Mouse (Mus musculus) inflammation-experienced regulatory T-cells, adult 6 months (primary cell): ENCODE measurements around the gene Cep97. TPM values are rescaled to one million over a fixed set of nuclear protein-coding genes. Genes with fewer than 3 reads are reported as not detected.
"Not testable (repeated sequence)": the region's sequence is repeated elsewhere in the genome, so short reads cannot be mapped to it uniquely, and the experiment has no call there.

Experiments
- ATAC-seq: one replicate; pipeline ENCODE4 v1.8.0; 2017
- polyA plus RNA-seq, 3 experiments: library from polyadenylated mRNA; unstranded; fragments of 100-300 nt; shearing (Covaris generic); gene quantifications; one replicate each; pipeline ENCODE4 v1.2.1; 2017

Gene Cep97
- polyA plus RNA-seq: 10 to 100 TPM; 21.2 to 26.1 (median 25.2) TPM

GRCm38 (mm10) chr16:55934453-55935037, at the start of gene Cep97:
Gene Cep97 (minus strand): TSS chr16:55934855.
- peak; percentile 97 for ATAC-seq

GRCm38 (mm10) chr16:55974903-55975285, 40.2 kb upstream of the Cep97 start:
- peak; percentile 42 for ATAC-seq

GRCm38 (mm10) chr16:55974256-55974902, 39.7 kb upstream of the Cep97 start:
- peak; percentile 64 for ATAC-seq

- ATAC-seq: peak; percentile 86
These were observed 39.0 kb upstream of the Cep97 start, which contains the start of gene Zbtb11 for GRCm38 (mm10) chr16:55973431-55974255. Gene Zbtb11 (plus strand): TSS chr16:55973883.

GRCm38 (mm10) chr16:55972626-55973201, 38.1 kb upstream of the Cep97 start:
- no peak for ATAC-seq

GRCm38 (mm10) chr16:55971735-55972615, 37.3 kb upstream of the Cep97 start:
- ATAC-seq: no peak

GRCm38 (mm10) chr16:55970416-55970815, 35.8 kb upstream of the Cep97 start:
- ATAC-seq: no peak

- no peak for ATAC-seq
These were observed 34.5 kb upstream of the Cep97 start for GRCm38 (mm10) chr16:55969147-55969546.

GRCm38 (mm10) chr16:55967221-55967620, 32.6 kb upstream of the Cep97 start:
- no peak for ATAC-seq

- peak; percentile 87 for ATAC-seq
These were observed 31.7 kb upstream of the Cep97 start, which contains the start of gene Rpl24 for GRCm38 (mm10) chr16:55966212-55966871. Gene Rpl24 (plus strand): TSS chr16:55966275.

- no peak for ATAC-seq
These were observed 29.7 kb upstream of the Cep97 start for GRCm38 (mm10) chr16:55964126-55964949.

- ATAC-seq: peak; percentile 51
These were observed 28.4 kb upstream of the Cep97 start for GRCm38 (mm10) chr16:55963068-55963467.

GRCm38 (mm10) chr16:55954196-55954595, 19.5 kb upstream of the Cep97 start:
- not testable (repeated sequence) for ATAC-seq

GRCm38 (mm10) chr16:55952771-55953170, 18.1 kb upstream of the Cep97 start:
- ATAC-seq: no peak

GRCm38 (mm10) chr16:55951679-55952327, 17.1 kb upstream of the Cep97 start:
- no peak for ATAC-seq

GRCm38 (mm10) chr16:55950946-55951678, 16.5 kb upstream of the Cep97 start:
- peak; percentile 49 for ATAC-seq

GRCm38 (mm10) chr16:55950462-55950861, 15.8 kb upstream of the Cep97 start:
- ATAC-seq: no peak

GRCm38 (mm10) chr16:55948963-55949362, 14.3 kb upstream of the Cep97 start:
- peak; percentile 85 for ATAC-seq

- peak; percentile 32 for ATAC-seq
These were observed 13.3 kb upstream of the Cep97 start for GRCm38 (mm10) chr16:55947876-55948410.
